8 mouse cellular contexts compared by ENCODE assay signal in genomic region chr5:21055071-21055819, GRCm38 (mm10). TPM values are rescaled to one million over a fixed set of nuclear protein-coding genes. Genes with fewer than 3 reads are reported as not detected.
DNase-seq lines count a peak whose midpoint lies in the region; ATAC-seq and TF ChIP-seq lines count a peak whose summit lies in the region.

No protein-coding gene starts in this region.

- peaks cover 48% of the 10 kb centered on the region for H3K79me3 ChIP-seq in C2C12 (ENCODE audit: low read depth)

- H3K9me3 ChIP-seq in erythroblast, embryonic 14.5 days (ENCODE audit: control insufficient read depth, low read length) = no peaks in the 10 kb centered on the region
- no peaks in the 10 kb centered on the region for H3K9me3 ChIP-seq in heart, embryonic 16.5 days (replicated peaks; ENCODE audit: control insufficient read depth, low read length)
- no peaks in the 10 kb centered on the region for H3K9me3 ChIP-seq in lung, embryonic 15.5 days

- peak overlapping the region; percentile 90 for H3K4me3 ChIP-seq in C2C12 (ENCODE audit: insufficient read depth, poor library complexity, severe bottlenecking)
- H3K4me3 ChIP-seq in erythroblast, embryonic 14.5 days (replicated peaks) = peak overlapping the region; percentile 97
- peak overlapping the region; percentile 76 for H3K4me3 ChIP-seq in heart, embryonic 16.5 days (ENCODE audit: low read length)
- H3K4me3 ChIP-seq in lung, embryonic 15.5 days = peak overlapping the region; percentile 99

- H3ac ChIP-seq in C2C12 (ENCODE audit: control insufficient read depth, insufficient read length, low read depth) = peak overlapping the region; percentile 99

- TF ChIP-seq CTCF in C2C12 (IDR thresholded peaks at IDR 0.05; ENCODE audit: control insufficient read depth, insufficient read depth, insufficient read length) = no peak

- no peaks in the 10 kb centered on the region for H3K27me3 ChIP-seq in C2C12 (ENCODE audit: control insufficient read depth, insufficient read depth, insufficient read length)
- no peaks in the 10 kb centered on the region for H3K27me3 ChIP-seq in erythroblast, embryonic 14.5 days (ENCODE audit: control insufficient read depth)
- H3K27me3 ChIP-seq in heart, embryonic 16.5 days (ENCODE audit: control insufficient read depth, insufficient read depth, low read length) = no peaks in the 10 kb centered on the region
- H3K27me3 ChIP-seq in lung, embryonic 15.5 days = no peaks in the 10 kb centered on the region

- peak; percentile 81 for DNase-seq in adrenal gland, adult 2 months
- peak; percentile 64 for DNase-seq in kidney, postnatal 14 days
- DNase-seq in ovary, postnatal 36 days (ENCODE audit: low spot score) = peak; percentile 61
- peak; percentile 41 for DNase-seq in urinary bladder, postnatal 25 days (ENCODE audit: low spot score)

- ATAC-seq in heart, embryonic 16.5 days (replicated peaks; ENCODE audit: extremely low read depth, insufficient read depth, low FRiP score) = peak; percentile 16
- ATAC-seq in lung, embryonic 15.5 days (ENCODE audit: borderline replicate concordance, extremely low read depth, low FRiP score, low TSS enrichment) = peak; percentile 52

- peak overlapping the region; percentile 96 for H3K27ac ChIP-seq in heart, embryonic 16.5 days (ENCODE audit: low read length)
- peak overlapping the region; percentile 99 for H3K27ac ChIP-seq in lung, embryonic 15.5 days

- no peaks in the 10 kb centered on the region for H3K36me3 ChIP-seq in C2C12 (ENCODE audit: control insufficient read depth, insufficient read depth)
- H3K36me3 ChIP-seq in erythroblast, embryonic 14.5 days (ENCODE audit: control insufficient read depth) = no peaks in the 10 kb centered on the region
- no peaks in the 10 kb centered on the region for H3K36me3 ChIP-seq in heart, embryonic 16.5 days (ENCODE audit: control insufficient read depth, insufficient read depth)
- H3K36me3 ChIP-seq in lung, embryonic 15.5 days = no peaks in the 10 kb centered on the region

- H3K9ac ChIP-seq in heart, embryonic 16.5 days (ENCODE audit: low read length) = peak overlapping the region; percentile 86
- peak overlapping the region; percentile 99 for H3K9ac ChIP-seq in lung, embryonic 15.5 days

- WGBS in heart, embryonic 16.5 days = under 1% methylated on average over 66 of the region's 84 CpGs
- WGBS in lung, embryonic 15.5 days = 1% methylated on average over 80 of the region's 84 CpGs

- H3K4me2 ChIP-seq in heart, embryonic 16.5 days (ENCODE audit: low read depth, low read length) = peak overlapping the region; percentile 66
- H3K4me2 ChIP-seq in lung, embryonic 15.5 days = peak overlapping the region; percentile 55

- peaks cover 48% of the 10 kb centered on the region for H3K4me1 ChIP-seq in erythroblast, embryonic 14.5 days (ENCODE audit: control insufficient read depth)
- H3K4me1 ChIP-seq in heart, embryonic 16.5 days (ENCODE audit: control insufficient read depth, insufficient read depth, low read length) = peaks cover 12% of the 10 kb centered on the region
- H3K4me1 ChIP-seq in lung, embryonic 15.5 days = peaks cover 26% of the 10 kb centered on the region

- H3K79me2 ChIP-seq in C2C12 (ENCODE audit: control insufficient read depth, insufficient read depth) = peaks cover 54% of the 10 kb centered on the region

TF ChIP-seq in C2C12, 6 proteins besides CTCF, POLR2A, EP300 and RAD21:
- TF ChIP-seq CEBPB (IDR thresholded peaks at IDR 0.05; ENCODE audit: low read depth) (no peak), MAX (IDR thresholded peaks at IDR 0.05) (no peak), MYOG (IDR thresholded peaks at IDR 0.05; ENCODE audit: control insufficient read depth, extremely low read depth, insufficient read length) (no peak), USF1 (IDR thresholded peaks at IDR 0.05; ENCODE audit: low read depth) (no peak), MYOD1 (IDR thresholded peaks at IDR 0.05; ENCODE audit: control insufficient read depth, insufficient read length, low read depth) (no peak), FOSL1 (IDR thresholded peaks at IDR 0.05; ENCODE audit: insufficient read depth, low read length, poor library complexity, severe bottlenecking) (no peak)
TF ChIP-seq in C2C12: peak in this region for 0.

RNA-seq across cellular contexts. Expression of gene Ptpn12, which starts 0.5 kb away (rescaled TPM):
- polyA plus RNA-seq in C2C12 (2012; fragmentation: generic; extraction: Trizol) = 20.3 TPM
- 10 to 100 TPM; 47.4 to 54.4 TPM for total RNA-seq in adrenal gland, adult 2 months (2021)
- polyA plus RNA-seq in adrenal gland, adult 2 months (2012; rRNA removed) = 20.2 and 21.6 TPM in 2 replicates
- polyA plus RNA-seq in erythroblast, embryonic 14.5 days (2012) = 0.43 and 0.62 TPM in 2 replicates
- 16.3 and 19.1 TPM in 2 replicates for polyA plus RNA-seq in heart, embryonic 16.5 days (2015; fragmentation: Nextera tagmentation; extraction: Ambion mirVana)
- 24.3 and 27.5 TPM in 2 replicates for polyA plus RNA-seq in lung, embryonic 15.5 days (2015; fragmentation: Nextera tagmentation; extraction: Ambion mirVana)

Comparison
In these comparisons a context has a peak if more than half of its experiments do, and no peak if none do; other contexts are left out.
1. Peak in every context shown above with its lines: DNase-seq, ATAC-seq, H3K4me3 ChIP-seq and H3K27ac ChIP-seq.
2. RNA of gene Ptpn12, which starts 0.5 kb away (polyA plus RNA-seq): 24.3 to 27.5 TPM in lung, embryonic 15.5 days, 20.3 TPM in C2C12 (single experiment), 20.2 to 21.6 TPM in adrenal gland, adult 2 months and 16.3 to 19.1 TPM in heart, embryonic 16.5 days; 0.43 to 0.62 TPM in erythroblast, embryonic 14.5 days; every median in the first group is over 10 times any median in the second.